8 mouse cellular contexts compared by ENCODE assay signal in the genomic region with DNA sequence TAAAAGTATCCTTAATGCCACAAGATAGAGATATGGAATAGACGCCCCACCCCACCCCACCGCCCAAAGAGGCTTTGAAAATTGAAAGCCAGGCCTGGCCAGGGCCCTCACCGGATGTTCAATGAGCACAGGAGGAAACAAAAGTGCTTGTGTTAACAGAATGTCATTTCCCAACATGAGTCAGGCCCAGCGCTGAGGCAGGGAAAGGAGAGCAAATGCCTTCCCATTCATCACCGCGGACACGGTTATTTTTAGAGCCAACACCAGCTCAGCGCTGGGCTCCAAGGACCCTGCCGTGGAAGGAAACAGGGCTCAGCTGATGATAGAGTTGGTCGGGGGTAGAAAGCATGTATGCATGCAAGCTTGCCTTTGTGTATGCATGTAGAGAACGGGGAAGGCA. TPM values are rescaled to one million over a fixed set of nuclear protein-coding genes. Genes with fewer than 3 reads are reported as not detected.
DNase-seq lines count a peak whose midpoint lies in the region; ATAC-seq lines count a peak whose summit lies in the region.

No protein-coding gene starts in this region.

- no peak overlapping the region for H3K4me3 ChIP-seq in limb, embryonic 15.5 days
- H3K4me3 ChIP-seq in limb, embryonic 10.5 days, result no peak overlapping the region
- no peak overlapping the region for H3K4me3 ChIP-seq in heart, embryonic 12.5 days
- no peak overlapping the region for H3K4me3 ChIP-seq in forebrain, embryonic 12.5 days (replicated peaks)

- H3K27ac ChIP-seq in limb, embryonic 15.5 days, result peak overlapping the region; percentile 43
- H3K27ac ChIP-seq in limb, embryonic 10.5 days, result no peak overlapping the region
- peak overlapping the region; percentile 93 for H3K27ac ChIP-seq in heart, embryonic 12.5 days (ENCODE audit: poor library complexity, severe bottlenecking)
- H3K27ac ChIP-seq in forebrain, embryonic 12.5 days, result no peak overlapping the region

- no peak for ATAC-seq in limb, embryonic 15.5 days (ENCODE audit: insufficient number of reproducible peaks, low FRiP score, low TSS enrichment, low read depth)
- peak; percentile 27; the same call in 1 of the 2 replicates for ATAC-seq in heart, embryonic 12.5 days (ENCODE audit: insufficient number of reproducible peaks, low FRiP score)
- ATAC-seq in forebrain, embryonic 12.5 days (ENCODE audit: low FRiP score), result no peak

- H3K27me3 ChIP-seq in limb, embryonic 15.5 days, result no peaks in the 10 kb centered on the region
- H3K27me3 ChIP-seq in limb, embryonic 10.5 days (ENCODE audit: low read depth, poor library complexity, severe bottlenecking), result no peaks in the 10 kb centered on the region
- H3K27me3 ChIP-seq in heart, embryonic 12.5 days (replicated peaks), result no peaks in the 10 kb centered on the region
- H3K27me3 ChIP-seq in forebrain, embryonic 12.5 days, result no peaks in the 10 kb centered on the region

- H3K36me3 ChIP-seq in limb, embryonic 15.5 days, result no peaks in the 10 kb centered on the region
- no peaks in the 10 kb centered on the region for H3K36me3 ChIP-seq in limb, embryonic 10.5 days
- no peaks in the 10 kb centered on the region for H3K36me3 ChIP-seq in heart, embryonic 12.5 days
- H3K36me3 ChIP-seq in forebrain, embryonic 12.5 days (replicated peaks), result no peaks in the 10 kb centered on the region

- 60% methylated on average over 11 of the region's 11 CpGs for WGBS in limb, embryonic 15.5 days
- WGBS in limb, embryonic 10.5 days, result 73% methylated on average over 11 of the region's 11 CpGs
- WGBS in heart, embryonic 12.5 days, result 13% methylated on average over 11 of the region's 11 CpGs
- WGBS in forebrain, embryonic 12.5 days, result 82% methylated on average over 11 of the region's 11 CpGs

- no peak overlapping the region for H3K4me2 ChIP-seq in limb, embryonic 15.5 days
- peak overlapping the region; percentile 20; the same call in 1 of the 2 replicates for H3K4me2 ChIP-seq in heart, embryonic 12.5 days
- no peak overlapping the region for H3K4me2 ChIP-seq in forebrain, embryonic 12.5 days

- no peaks in the 10 kb centered on the region for H3K9me3 ChIP-seq in limb, embryonic 15.5 days
- no peaks in the 10 kb centered on the region for H3K9me3 ChIP-seq in limb, embryonic 10.5 days (replicated peaks)
- no peaks in the 10 kb centered on the region for H3K9me3 ChIP-seq in heart, embryonic 12.5 days (replicated peaks)
- no peaks in the 10 kb centered on the region for H3K9me3 ChIP-seq in forebrain, embryonic 12.5 days

- DNase-seq in limb, embryonic 10.5 days (ENCODE audit: low spot score), result no peak
- DNase-seq in adrenal gland, postnatal 14 days, result peak; percentile 82
- DNase-seq in kidney, adult 8-10 months, result peak; percentile 34 to 35
- peak; percentile 61 for DNase-seq in lung, postnatal 36 days
- DNase-seq in layer of hippocampus, postnatal 14 days (ENCODE audit: low spot score in 2 of 2), result no peak

- no peak overlapping the region for H3K9ac ChIP-seq in limb, embryonic 15.5 days
- no peak overlapping the region for H3K9ac ChIP-seq in heart, embryonic 12.5 days
- H3K9ac ChIP-seq in forebrain, embryonic 12.5 days, result no peak overlapping the region

- peaks cover 15% of the 10 kb centered on the region; the same call in 1 of the 2 replicates for H3K4me1 ChIP-seq in limb, embryonic 15.5 days
- H3K4me1 ChIP-seq in limb, embryonic 10.5 days, result peaks cover 6% of the 10 kb centered on the region; the same call in 1 of the 2 replicates
- peaks cover 66% of the 10 kb centered on the region for H3K4me1 ChIP-seq in heart, embryonic 12.5 days (replicated peaks)
- no peaks in the 10 kb centered on the region for H3K4me1 ChIP-seq in forebrain, embryonic 12.5 days

RNA-seq across cellular contexts. Expression of a gene that starts 40.4 kb away (rescaled TPM):
- 9.2 and 11.0 TPM in 2 replicates for polyA plus RNA-seq in limb, embryonic 15.5 days (2015; fragmentation: Nextera tagmentation; extraction: Ambion mirVana)
- polyA plus RNA-seq in limb, embryonic 10.5 days (2016; fragmentation: Nextera tagmentation; extraction: Ambion mirVana), result 12.1 and 12.4 TPM in 2 replicates
- 36.7 and 43.8 TPM in 2 replicates for total RNA-seq in adrenal gland, postnatal 14 days (2021)
- 47.0 and 51.3 TPM in 2 replicates for polyA plus RNA-seq in heart, embryonic 12.5 days (2016; fragmentation: Nextera tagmentation; extraction: Ambion mirVana)
- 10 to 100 TPM; 33.8 to 37.2 TPM for total RNA-seq in layer of hippocampus, postnatal 14 days (2021)
- 9.8 and 10.8 TPM in 2 replicates for polyA plus RNA-seq in forebrain, embryonic 12.5 days (2016; fragmentation: Nextera tagmentation; extraction: Ambion mirVana)

Comparison
In these comparisons a context has a peak if more than half of its experiments do, and no peak if none do; other contexts are left out.
1. H3K27ac ChIP-seq: peak in limb, embryonic 15.5 days (single experiment) and heart, embryonic 12.5 days (single experiment); none in limb, embryonic 10.5 days (single experiment) and forebrain, embryonic 12.5 days (single experiment).
2. DNase-seq: peak in adrenal gland, postnatal 14 days (single experiment), kidney, adult 8-10 months (2 of 2) and lung, postnatal 36 days (single experiment); none in limb, embryonic 10.5 days (single experiment) and layer of hippocampus, postnatal 14 days (0 of 2).